Mouse (Mus musculus): ENCODE results near the gene Ndufa8. TPM values are rescaled to one million over a fixed set of nuclear protein-coding genes. Genes with fewer than 3 reads are reported as not detected.

Ndufa8 gene
- polyA plus RNA-seq (2015; fragmentation: Nextera tagmentation; extraction: Ambion mirVana), result 282 and 308 TPM in 2 replicates

DNA sequence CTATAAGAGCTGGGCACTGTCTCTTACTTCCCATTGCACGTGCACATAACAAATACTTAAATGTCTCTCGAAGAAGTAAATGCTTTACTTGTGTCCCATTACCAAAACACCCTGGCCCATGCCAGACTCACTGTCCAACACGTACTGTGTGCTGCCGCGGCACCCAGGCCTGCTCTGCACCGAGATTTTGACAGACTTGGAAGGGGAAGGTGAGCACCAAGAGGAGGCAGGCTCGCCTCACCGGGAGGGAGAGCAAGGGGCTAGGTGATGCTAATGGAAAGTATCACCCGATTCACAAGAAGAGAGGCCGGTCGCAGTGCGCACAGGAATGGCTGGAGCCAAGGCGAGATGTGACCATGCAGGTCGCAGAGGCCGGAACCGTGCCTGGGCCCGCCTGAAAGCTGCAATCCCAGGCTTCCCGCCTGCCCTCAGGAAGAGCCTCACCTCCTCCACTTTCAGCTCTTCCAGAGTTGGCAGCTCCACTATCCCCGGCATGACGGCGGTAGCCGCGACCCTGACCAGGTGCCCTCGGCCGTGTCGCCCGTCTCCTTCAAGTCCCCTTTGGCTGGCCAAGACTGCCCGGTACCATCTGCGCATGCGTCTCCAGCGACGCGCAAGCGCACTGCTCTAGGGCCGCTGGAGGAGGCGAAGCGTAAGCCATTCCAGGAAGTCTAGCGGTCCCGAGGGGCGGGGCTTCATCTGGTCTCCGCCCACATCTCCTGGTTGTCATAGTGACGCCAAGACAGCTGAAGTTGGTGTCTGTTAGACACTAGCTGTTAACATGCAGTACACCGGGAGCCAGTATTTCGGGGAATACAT lies at the start of gene Ndufa8, which contains the start of gene Morn5:
Gene Ndufa8, minus strand, starts transcription at position 659 of the 819 bp plus-strand sequence.
Gene Morn5, plus strand, starts transcription at position 711 of the 819 bp plus-strand sequence.
- peak within 1 kb of the TSS; percentile 64 for H3K4me2 ChIP-seq (replicated peaks; ENCODE audit: low read depth, low read length)
- WGBS, result under 1% methylated on average over 44 of the region's 44 CpGs
- no peaks in the 10 kb centered on the region for H3K9me3 ChIP-seq (ENCODE audit: low read length)
- peak within 1 kb of the TSS; percentile 64; the same call in 1 of the 2 replicates for H3K27ac ChIP-seq (ENCODE audit: low read length)
- H3K4me1 ChIP-seq (ENCODE audit: insufficient read depth, low read length), result peaks cover 9% of the 10 kb centered on the region
- no peaks in the 10 kb centered on the region for H3K27me3 ChIP-seq (ENCODE audit: insufficient read depth, low read length)
- H3K36me3 ChIP-seq (ENCODE audit: insufficient read depth, low read length), result peaks cover 2% of the 10 kb centered on the region; the same call in 1 of the 2 replicates
- peak within 1 kb of the TSS; percentile 81 for H3K9ac ChIP-seq (replicated peaks; ENCODE audit: low read length)
- peak within 1 kb of the TSS; percentile 76 for H3K4me3 ChIP-seq (ENCODE audit: low read length)
- peak; percentile 97 for ATAC-seq (ENCODE audit: low FRiP score, low TSS enrichment)

- no peak overlapping the region for H3K27ac ChIP-seq (ENCODE audit: low read length)
- no peak overlapping the region for H3K4me3 ChIP-seq (ENCODE audit: low read length)
- H3K9ac ChIP-seq (replicated peaks; ENCODE audit: low read length), result no peak overlapping the region
- WGBS, result 14% methylated on average over 5 of the region's 5 CpGs
- H3K9me3 ChIP-seq (ENCODE audit: low read length), result no peaks in the 10 kb centered on the region
- no peak for ATAC-seq (ENCODE audit: low FRiP score, low TSS enrichment)
- H3K36me3 ChIP-seq (ENCODE audit: insufficient read depth, low read length), result no peaks in the 10 kb centered on the region
- H3K27me3 ChIP-seq (ENCODE audit: insufficient read depth, low read length), result peaks cover 99% of the 10 kb centered on the region
- no peak overlapping the region for H3K4me2 ChIP-seq (replicated peaks; ENCODE audit: low read depth, low read length)
- peaks cover 25% of the 10 kb centered on the region for H3K4me1 ChIP-seq (ENCODE audit: insufficient read depth, low read length)
Measured at GRCm38 (mm10) chr2:36098021-36098420, 48.8 kb upstream of the Ndufa8 start.

DNA sequence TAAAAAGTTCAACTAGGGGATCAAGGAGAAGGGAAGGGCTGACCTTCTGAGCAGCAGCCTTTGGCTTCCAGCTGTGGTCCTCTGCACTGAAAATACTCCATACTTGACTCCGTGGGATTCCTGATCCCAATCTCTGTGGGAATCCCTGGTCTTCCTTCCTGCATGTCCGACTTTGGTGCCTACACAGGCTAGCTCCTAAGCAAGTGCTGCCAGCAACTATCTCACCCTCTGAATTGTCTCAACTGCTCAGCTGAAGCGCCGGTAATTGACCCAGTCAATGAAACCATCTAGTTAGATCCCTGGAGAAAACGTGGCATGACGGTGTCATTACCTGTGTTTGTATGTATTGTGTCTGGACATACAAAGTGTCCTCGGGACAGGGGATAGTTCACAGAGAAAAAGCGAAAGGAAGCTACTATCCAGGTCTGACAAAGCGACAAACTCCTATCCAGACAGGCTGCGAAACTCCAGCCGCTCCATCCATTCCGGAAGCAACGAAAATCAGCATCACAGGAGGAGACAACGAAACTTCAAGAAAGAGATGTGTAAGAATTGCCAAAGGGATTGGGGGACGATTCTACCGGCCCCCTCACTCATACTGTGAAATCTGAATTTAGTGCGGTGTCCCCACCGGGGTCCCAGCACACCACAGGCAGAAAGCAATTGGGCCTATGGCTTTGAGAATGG lies 48.1 kb upstream of the Ndufa8 start:
- no peaks in the 10 kb centered on the region for H3K9me3 ChIP-seq (ENCODE audit: low read length)
- no peak overlapping the region for H3K27ac ChIP-seq (ENCODE audit: low read length)
- no peak overlapping the region for H3K9ac ChIP-seq (replicated peaks; ENCODE audit: low read length)
- WGBS, result 7% methylated on average over 18 of the region's 18 CpGs
- ATAC-seq (ENCODE audit: low FRiP score, low TSS enrichment), result no peak
- H3K4me1 ChIP-seq (ENCODE audit: insufficient read depth, low read length), result peaks cover 21% of the 10 kb centered on the region
- no peak overlapping the region for H3K4me2 ChIP-seq (replicated peaks; ENCODE audit: low read depth, low read length)
- no peak overlapping the region for H3K4me3 ChIP-seq (ENCODE audit: low read length)
- peaks cover 99% of the 10 kb centered on the region for H3K27me3 ChIP-seq (ENCODE audit: insufficient read depth, low read length)
- H3K36me3 ChIP-seq (ENCODE audit: insufficient read depth, low read length), result no peaks in the 10 kb centered on the region

- Histone ChIP-seq H3K27ac (ENCODE audit: low read length) (no peak overlapping the region), H3K36me3 (ENCODE audit: insufficient read depth, low read length) (no peaks in the 10 kb centered on the region), H3K4me2 (replicated peaks; ENCODE audit: low read depth, low read length) (peak overlapping the region; percentile 34), H3K9ac (replicated peaks; ENCODE audit: low read length) (no peak overlapping the region), H3K4me1 (ENCODE audit: insufficient read depth, low read length) (peaks cover 30% of the 10 kb centered on the region), H3K27me3 (ENCODE audit: insufficient read depth, low read length) (peaks cover 99% of the 10 kb centered on the region), H3K4me3 (ENCODE audit: low read length) (peak overlapping the region; percentile 14), H3K9me3 (ENCODE audit: low read length) (no peaks in the 10 kb centered on the region)
- WGBS, result 12% methylated on average over 31 of the region's 31 CpGs
- ATAC-seq (ENCODE audit: low FRiP score, low TSS enrichment), result no peak
Measured at GRCm38 (mm10) chr2:36093914-36094475, 44.8 kb upstream of the Ndufa8 start.

DNA sequence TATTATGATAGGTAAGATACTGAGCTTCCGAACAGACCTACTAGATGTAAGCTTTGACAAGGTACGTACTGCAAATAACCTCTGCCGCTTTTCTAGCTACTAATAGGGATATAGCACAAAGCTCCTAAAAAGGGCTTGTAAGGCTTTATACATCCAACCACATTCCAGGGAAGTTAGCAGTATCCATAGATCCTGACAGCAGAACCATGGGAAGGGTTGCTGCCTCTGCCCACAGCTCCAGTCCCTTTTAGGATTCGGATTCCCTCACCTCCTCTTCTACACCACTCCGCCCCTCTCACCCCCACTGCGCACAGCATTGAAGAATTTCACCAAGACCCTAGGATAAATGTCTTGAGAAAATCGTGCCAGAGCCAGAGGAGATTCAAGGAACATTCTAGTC lies 44.1 kb upstream of the Ndufa8 start:
- Histone ChIP-seq H3K9me3 (ENCODE audit: low read length) (no peaks in the 10 kb centered on the region), H3K4me3 (ENCODE audit: low read length) (no peak overlapping the region), H3K36me3 (ENCODE audit: insufficient read depth, low read length) (no peaks in the 10 kb centered on the region), H3K27me3 (ENCODE audit: insufficient read depth, low read length) (peaks cover 98% of the 10 kb centered on the region), H3K9ac (replicated peaks; ENCODE audit: low read length) (no peak overlapping the region), H3K27ac (ENCODE audit: low read length) (no peak overlapping the region), H3K4me2 (replicated peaks; ENCODE audit: low read depth, low read length) (no peak overlapping the region), H3K4me1 (ENCODE audit: insufficient read depth, low read length) (peaks cover 30% of the 10 kb centered on the region)
- 29% methylated on average over 7 of the region's 7 CpGs for WGBS
- ATAC-seq (ENCODE audit: low FRiP score, low TSS enrichment), result no peak

GRCm38 (mm10) chr2:36092748-36093147 lies 43.5 kb upstream of the Ndufa8 start:
- Histone ChIP-seq H3K27ac (ENCODE audit: low read length) (no peak overlapping the region), H3K4me1 (ENCODE audit: insufficient read depth, low read length) (peaks cover 30% of the 10 kb centered on the region), H3K27me3 (ENCODE audit: insufficient read depth, low read length) (peaks cover 97% of the 10 kb centered on the region), H3K9ac (replicated peaks; ENCODE audit: low read length) (no peak overlapping the region), H3K36me3 (ENCODE audit: insufficient read depth, low read length) (no peaks in the 10 kb centered on the region), H3K4me3 (ENCODE audit: low read length) (no peak overlapping the region), H3K9me3 (ENCODE audit: low read length) (no peaks in the 10 kb centered on the region), H3K4me2 (replicated peaks; ENCODE audit: low read depth, low read length) (no peak overlapping the region)
- 10% methylated on average over 4 of the region's 4 CpGs for WGBS
- ATAC-seq (ENCODE audit: low FRiP score, low TSS enrichment), result no peak

DNA sequence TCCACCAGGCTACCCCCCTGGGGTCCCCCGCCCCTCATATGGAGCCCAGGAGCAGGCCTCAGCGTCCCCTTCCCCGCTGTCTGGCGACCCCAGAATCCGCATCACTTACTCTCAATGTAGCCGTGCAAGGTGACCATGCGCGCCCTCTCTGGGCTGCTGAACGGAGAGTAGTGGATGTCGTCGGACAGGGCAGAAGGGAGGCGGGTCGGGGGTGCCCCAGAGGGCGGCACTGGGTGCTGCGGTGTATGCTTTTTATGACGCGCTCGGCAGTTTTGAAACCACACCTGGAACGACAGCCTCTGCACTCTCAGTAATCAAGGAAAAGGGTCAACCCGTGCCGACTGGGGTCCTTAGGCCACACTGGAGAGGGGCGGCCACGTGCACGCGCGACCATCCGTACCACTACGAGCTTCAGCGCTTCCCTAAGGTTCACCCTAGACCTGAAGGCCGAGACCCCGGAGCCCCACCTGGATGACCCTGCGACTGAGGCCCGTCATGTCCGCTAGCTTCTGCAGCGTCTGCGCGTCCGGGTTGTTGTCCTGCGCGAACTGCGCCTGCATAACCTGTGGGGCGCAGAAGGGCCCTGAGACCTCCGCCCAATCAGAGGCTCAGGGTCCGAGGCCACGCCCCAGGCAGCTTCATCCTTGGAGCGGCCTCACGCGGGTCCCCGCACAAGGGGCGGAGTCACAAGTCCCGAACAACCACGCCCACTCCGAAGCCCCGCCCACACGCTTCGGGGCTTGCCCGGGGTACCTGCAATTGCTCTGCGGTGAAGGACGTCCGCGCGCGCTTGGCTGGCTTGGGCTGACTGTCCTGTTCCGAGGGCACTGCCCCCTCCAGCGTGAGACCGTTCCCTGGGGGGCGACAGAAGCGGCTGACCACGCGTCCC lies 41.9 kb upstream of the Ndufa8 start:
- Histone ChIP-seq H3K9ac (replicated peaks; ENCODE audit: low read length) (peak overlapping the region; percentile 44), H3K4me2 (replicated peaks; ENCODE audit: low read depth, low read length) (peak overlapping the region; percentile 77), H3K4me3 (ENCODE audit: low read length) (peak overlapping the region; percentile 50), H3K9me3 (ENCODE audit: low read length) (no peaks in the 10 kb centered on the region), H3K27ac (ENCODE audit: low read length) (no peak overlapping the region), H3K27me3 (ENCODE audit: insufficient read depth, low read length) (peaks cover 85% of the 10 kb centered on the region), H3K36me3 (ENCODE audit: insufficient read depth, low read length) (no peaks in the 10 kb centered on the region), H3K4me1 (ENCODE audit: insufficient read depth, low read length) (peaks cover 30% of the 10 kb centered on the region)
- WGBS, result 4% methylated on average over 70 of the region's 70 CpGs
- ATAC-seq (ENCODE audit: low FRiP score, low TSS enrichment), result peak; percentile 85

- peaks cover 66% of the 10 kb centered on the region for H3K27me3 ChIP-seq (ENCODE audit: insufficient read depth, low read length)
- H3K9ac ChIP-seq (replicated peaks; ENCODE audit: low read length), result no peak overlapping the region
- no peak overlapping the region for H3K27ac ChIP-seq (ENCODE audit: low read length)
- no peak overlapping the region for H3K4me3 ChIP-seq (ENCODE audit: low read length)
- H3K4me1 ChIP-seq (ENCODE audit: insufficient read depth, low read length), result peaks cover 28% of the 10 kb centered on the region
- H3K4me2 ChIP-seq (replicated peaks; ENCODE audit: low read depth, low read length), result no peak overlapping the region
- no peak for ATAC-seq (ENCODE audit: low FRiP score, low TSS enrichment)
- WGBS, result 62% methylated on average over 3 of the region's 3 CpGs
- no peaks in the 10 kb centered on the region for H3K9me3 ChIP-seq (ENCODE audit: low read length)
- H3K36me3 ChIP-seq (ENCODE audit: insufficient read depth, low read length), result no peaks in the 10 kb centered on the region
Measured at GRCm38 (mm10) chr2:36089190-36089589, 40.0 kb upstream of the Ndufa8 start.

DNA sequence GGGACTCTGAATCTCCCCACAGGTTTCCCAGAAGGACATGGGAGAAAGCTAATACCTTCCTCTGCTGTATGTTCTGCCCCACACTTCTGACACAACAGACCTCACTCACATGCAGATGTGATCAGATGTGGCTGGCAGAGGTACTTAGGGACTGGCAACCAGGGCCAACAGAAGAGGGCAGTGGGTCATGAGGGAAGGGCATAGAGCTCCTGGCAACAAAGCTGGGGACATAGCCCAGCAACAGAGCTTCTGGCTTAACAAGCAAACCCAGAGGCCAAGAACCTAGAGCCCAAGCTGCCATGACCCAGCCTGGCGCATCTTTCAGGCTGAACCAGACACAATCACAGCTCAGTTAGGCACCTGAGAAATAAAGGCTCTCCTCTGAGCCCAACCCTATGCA lies 35.8 kb upstream of the Ndufa8 start:
- WGBS, result 96% methylated on average over 1 of the region's 1 CpGs
- Histone ChIP-seq H3K9ac (replicated peaks; ENCODE audit: low read length) (no peak overlapping the region), H3K4me3 (ENCODE audit: low read length) (no peak overlapping the region)

More for the DNA sequence above, 35.8 kb upstream of the Ndufa8 start:
- no peak for ATAC-seq (ENCODE audit: low FRiP score, low TSS enrichment)
- Histone ChIP-seq H3K4me2 (replicated peaks; ENCODE audit: low read depth, low read length) (no peak overlapping the region), H3K36me3 (ENCODE audit: insufficient read depth, low read length) (no peaks in the 10 kb centered on the region), H3K27ac (ENCODE audit: low read length) (no peak overlapping the region), H3K9me3 (ENCODE audit: low read length) (no peaks in the 10 kb centered on the region), H3K4me1 (ENCODE audit: insufficient read depth, low read length) (peaks cover 11% of the 10 kb centered on the region; the same call in 1 of the 2 replicates), H3K27me3 (ENCODE audit: insufficient read depth, low read length) (peaks cover 25% of the 10 kb centered on the region)

Measured in kidney, embryonic 16.5 days (tissue).